Mouse (Mus musculus) lung, adult 2 months (tissue): ENCODE results near the gene Gm867.

Experiments
- CTCF ChIP-seq: fragments of 200-500 bp; IDR thresholded peaks from 2 replicates; pipeline ENCODE4 v1.5.1; 2011; ENCODE audit warnings: mild to moderate bottlenecking, low read length, control low read depth; ENCODE audit not compliant: insufficient read depth
- POLR2A ChIP-seq: fragments of 200-500 bp; IDR thresholded peaks from 2 replicates; pipeline ENCODE4 v1.6.1; 2011; ENCODE audit warnings: low read depth, mild to moderate bottlenecking, control low read depth, low read length, borderline replicate concordance; ENCODE audit errors: extremely low read depth

- TF ChIP-seq CTCF, result peak; percentile 56
- TF ChIP-seq POLR2A, result no peak
These were observed 34.7 kb upstream of the Gm867 start for GRCm38 (mm10) chr10:75975216-75975615.
